Mouse (Mus musculus): ENCODE results near the gene Trnt1.
A peak's percentile ranks its signal among the peaks of the same experiment; 100 is the strongest.

Trnt1 gene

DNA sequence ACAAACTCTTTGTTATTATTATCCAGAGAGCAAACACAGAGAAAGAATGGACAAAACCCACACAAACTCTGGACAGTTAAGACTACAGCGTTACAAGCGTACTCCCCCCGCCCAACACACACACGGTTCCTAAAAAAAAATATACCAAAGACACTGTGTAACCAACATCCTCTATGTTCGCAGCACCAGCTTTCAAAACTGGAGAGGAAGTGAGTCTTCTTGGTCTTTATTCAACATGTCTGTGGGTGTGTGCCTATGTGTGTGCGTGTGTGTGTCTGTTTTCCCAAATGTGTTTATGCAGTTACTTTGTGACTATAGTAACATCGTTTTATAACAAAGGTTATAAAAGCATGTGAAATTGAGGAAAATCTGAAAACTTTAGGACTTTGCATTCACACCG is 22.5 kb downstream of the Trnt1 start:
- DNase-seq: no peak

DNA sequence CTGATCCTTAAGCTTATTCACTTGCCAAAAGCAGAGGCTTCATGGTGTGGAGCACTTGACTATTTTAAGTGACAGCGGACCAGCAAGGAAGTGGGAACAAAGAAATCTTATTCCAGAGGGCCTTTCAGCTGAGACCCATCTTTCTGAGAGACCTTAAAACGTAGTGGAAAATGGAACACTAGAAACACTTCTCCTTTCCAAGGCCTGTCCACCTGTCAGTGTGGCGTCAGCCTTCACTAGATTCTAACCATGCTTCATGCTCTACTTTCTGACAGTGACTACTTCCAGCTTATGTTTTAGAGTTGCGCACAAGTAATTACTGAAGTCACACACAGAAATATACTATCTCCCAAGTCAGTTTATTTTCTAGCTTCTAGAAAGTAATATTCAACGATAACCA is 23.6 kb downstream of the Trnt1 start:
- no peak for DNase-seq

DNA sequence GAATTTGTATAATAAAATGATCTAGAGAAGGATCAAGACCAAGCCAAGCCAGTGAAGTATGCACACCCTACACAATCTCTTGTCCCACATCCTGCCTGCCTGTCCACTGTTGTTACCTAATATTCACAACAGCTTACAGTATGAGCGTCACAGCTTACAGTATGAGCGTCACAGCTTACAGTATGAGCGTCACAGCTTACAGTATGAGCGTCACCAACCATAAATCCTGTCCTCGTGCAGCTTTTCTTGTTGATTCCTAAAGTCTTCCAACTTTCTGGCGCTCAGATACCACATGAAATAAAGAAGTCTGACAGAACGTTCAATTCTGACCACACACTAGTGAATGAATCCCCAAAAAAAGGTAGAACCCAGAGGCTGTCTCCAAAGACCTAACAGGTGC is 24.2 kb downstream of the Trnt1 start:
- no peak for DNase-seq

DNA sequence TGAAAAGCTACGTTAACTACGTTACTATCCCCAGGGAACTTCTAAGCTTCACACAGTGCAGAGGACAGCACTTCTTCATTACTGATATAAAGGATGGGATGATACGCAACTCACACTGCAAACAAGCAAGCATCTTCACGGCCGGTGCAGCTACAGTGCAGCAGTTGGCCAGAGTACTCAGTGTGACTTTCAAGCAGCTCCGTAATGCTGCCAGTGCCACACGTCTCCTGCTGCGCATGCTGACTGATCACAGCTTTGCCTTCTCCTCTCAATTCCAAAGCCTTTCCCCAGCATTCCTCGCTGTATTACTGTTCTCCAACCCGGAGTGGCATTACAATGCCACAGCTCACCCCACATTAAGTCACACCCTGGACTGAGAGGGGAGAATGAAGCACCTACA is 24.7 kb downstream of the Trnt1 start:
- no peak for DNase-seq

DNA sequence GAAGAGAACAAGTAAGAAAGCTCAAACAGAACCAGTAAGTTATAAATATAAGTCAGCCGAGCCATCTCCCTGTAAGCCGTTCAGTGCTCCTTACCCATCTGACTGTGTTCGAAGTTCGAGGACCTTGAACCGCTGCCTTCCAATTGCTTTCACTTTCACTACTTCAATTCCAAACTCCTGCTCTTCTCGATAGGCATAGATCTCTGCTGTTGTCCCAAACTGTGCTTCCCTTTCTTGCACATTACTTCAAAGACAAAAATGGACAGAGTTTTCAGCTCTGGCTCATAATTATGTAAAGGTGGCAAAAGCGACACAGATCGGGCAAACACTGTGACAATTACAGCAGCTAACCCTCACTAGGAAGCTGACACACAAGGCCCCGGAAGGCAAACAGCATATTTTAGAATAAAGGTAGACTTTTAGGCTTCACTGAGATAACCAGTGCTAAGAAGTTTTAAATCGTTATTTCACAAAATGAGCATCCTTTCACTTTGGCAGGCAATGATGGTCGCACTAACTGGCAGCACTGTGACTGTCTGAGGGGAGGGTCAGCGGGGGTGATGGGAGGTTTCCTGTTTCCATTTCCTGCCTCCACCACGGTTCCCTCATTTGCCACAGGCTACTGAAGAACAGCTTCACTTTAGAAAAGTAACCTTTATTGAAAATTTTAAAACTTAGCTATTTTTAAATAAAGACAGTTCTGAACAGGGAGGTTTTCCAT is 25.3 kb downstream of the Trnt1 start:
- DNase-seq: no peak

DNA sequence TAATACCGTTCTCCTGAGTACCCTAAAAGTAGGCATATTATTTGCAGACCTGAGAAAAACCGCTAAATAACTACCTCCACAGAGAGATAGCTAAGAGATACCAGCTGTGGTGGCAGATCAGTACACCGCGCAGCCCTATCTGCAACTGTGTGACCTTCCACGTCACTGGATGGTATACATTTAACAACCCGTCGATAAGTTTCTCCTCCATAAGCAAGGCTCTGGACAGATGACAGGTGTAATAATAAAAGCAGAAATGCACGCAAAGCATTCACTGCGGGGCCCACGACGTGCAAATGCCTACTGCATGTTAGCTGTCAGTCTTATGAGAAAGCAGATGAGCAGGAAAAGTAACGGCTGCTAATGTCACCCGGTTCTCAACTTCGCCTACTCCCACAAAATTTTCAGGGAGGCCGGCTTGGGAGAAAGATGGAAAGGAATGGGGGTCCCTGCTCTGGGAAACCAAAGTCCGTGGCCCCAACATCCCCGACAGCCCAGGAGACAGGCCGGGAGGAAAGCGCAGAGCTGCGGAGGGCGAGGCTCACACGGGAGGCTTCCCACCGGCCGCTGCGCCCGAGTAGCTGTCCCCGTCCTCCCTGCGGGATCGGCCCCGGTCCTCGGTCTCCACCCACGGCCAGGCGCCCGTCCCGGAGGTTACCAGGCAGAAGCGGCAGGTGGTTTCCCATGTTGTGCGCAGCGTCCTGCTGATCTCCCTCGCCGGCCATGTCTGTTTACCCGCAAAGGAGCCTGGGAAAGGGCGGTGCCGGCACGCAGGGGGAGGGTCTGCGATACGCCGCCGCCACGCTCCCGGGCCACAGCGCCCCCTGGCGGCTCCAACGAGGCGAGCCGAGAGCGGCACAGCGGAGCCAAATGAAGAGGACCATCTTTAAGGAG is 30.7 kb downstream of the Trnt1 start, which contains the start of gene Crbn:
Gene Crbn, minus strand, starts transcription at position 745 of the 894 bp plus-strand sequence.
- DNase-seq: peak; percentile 93

DNA sequence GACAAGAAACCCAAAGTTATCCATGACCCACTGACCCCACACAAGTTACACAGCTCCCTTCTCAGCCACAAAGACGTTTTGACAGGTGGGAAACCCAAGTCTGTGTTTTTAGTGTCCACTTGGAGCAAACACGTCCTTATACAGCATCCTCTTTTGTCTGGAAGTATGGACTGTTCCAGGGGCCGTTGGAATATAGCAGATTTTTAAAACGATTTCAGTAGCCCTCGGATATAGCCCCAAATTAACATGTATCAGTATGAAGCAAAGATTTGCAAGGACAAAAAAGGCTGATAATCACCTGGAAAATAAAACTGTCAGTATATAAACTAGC is 31.3 kb downstream of the Trnt1 start:
- DNase-seq: no peak

DNA sequence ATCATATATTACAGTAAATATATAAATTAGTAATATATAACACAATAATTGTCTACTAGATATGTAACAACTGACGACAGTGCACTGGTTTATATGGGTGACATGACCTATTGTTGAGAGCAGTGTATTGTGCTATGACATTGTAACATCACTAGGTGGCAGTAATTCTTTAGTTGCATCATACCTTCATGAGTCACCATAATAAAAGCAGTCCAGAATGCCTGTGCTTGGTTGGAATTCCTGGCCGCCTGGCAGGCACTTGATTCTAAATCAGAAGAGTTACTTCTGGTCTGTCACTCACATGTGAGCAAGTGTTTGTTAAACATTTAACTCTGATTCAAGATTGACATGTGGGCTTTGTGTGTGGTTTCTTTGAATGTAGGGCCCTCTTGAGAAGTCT is 36.0 kb downstream of the Trnt1 start:
- DNase-seq: peak; percentile 47

DNA sequence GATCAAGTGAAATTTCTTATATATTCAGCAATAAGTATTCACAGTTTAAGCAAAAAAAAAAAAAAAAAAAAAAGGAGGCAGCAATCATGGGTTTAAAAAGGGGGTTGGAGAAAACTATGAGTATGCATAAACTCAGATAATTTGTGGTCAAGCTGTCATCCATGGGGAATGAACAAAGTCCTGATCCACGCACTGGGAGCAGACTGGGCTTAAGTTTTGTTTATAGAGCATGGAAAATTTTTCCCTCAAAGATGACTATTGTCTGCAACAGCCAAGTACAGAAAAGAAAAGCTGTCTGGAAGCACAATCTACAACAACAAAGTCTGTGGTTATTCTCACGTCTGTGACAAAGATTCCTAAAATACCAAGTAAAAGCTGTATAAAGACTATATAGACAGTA is 40.2 kb downstream of the Trnt1 start:
- no peak for DNase-seq

DNA sequence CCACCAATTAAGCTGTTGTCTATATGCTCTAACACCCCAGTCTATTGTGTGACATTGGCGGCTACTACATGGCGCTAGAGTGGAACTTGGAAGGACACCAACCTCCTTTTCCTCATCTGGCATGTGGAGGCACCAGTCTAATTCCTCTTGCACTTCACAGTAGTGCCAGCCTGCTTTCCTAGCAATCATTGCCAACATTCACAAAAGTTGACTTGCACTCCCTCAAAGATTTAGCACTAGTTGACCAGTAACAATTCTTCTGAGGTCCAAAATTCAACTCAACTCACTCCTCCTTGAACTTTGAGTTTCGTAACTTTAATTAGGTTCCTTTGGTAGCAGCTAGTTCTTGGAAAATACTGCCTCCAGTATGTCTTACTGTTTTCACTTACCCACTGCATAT is 41.8 kb downstream of the Trnt1 start:
- DNase-seq: no peak

DNA sequence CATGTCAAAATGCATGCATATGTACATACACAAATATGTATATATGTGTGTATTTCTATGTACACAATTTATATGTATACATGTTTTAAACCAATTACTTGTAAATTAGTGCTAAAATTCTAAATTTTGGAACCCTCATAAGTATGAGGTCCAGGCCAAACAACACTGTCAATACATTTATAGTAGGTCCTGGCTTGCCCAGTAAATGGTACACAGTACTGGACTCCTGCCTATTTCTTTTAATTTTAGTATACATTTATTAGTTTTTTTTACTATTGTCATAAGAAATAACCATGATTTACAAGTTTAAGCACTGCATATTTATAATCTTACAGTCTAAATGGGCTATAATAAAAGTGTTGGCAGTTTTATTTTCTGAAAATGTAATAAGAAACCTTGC is 50.3 kb downstream of the Trnt1 start:
- no peak for DNase-seq

DNA sequence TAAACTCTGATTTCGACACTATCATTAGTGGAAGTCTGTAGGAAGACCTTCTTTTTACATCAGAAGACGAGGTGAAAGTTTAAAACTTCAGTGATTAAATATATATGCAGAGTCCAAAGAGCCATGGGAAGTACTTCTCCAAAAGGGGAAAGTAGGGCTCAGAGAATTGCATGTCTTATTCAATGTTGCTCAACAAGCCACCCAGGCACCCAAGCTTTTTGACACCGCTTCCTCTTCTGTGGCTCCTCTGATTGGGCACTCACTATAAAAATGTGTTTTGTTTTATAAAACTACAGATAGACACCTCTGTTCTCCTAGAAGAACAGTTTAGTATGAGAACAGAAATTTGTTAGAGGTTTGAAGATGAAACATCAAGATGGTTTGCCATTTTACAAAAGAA is 51.0 kb downstream of the Trnt1 start:
- DNase-seq: no peak

DNA sequence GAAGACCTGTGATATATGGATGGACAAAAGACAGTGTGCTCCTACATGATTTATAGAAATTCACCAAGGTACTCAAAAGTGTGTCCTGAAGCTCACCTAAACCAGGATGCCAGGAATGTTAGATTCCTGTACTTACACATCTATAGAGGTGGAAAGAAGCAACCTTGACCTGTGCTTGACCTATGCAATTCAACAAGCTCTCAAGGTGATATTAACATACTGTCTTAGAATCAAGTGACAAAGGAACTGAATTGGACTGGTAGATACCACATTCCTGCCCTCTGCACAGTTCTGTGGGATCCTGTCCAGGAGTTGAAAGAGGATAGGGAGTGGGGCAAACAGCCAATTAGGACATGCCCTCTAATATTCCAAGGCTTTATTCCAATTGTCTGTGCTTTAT is 51.6 kb downstream of the Trnt1 start:
- no peak for DNase-seq

DNA sequence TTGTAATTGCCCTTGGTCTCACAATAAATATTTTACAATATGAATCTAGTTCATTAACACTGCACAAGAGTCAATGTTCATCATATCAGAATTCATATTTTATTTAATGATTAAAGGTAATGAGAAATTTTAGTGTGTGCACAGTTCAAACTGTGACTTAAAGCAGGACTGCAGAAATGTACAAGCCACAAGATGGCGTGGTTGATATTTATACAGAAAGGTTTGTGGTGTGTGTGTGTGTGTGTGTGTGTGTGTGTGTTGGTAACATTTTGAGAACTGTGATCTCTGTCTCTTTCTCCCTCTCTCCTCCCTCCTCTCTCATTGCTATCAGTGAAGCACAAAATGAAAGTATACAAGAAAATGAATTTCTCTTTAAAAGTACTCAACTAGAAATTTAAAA is 53.4 kb downstream of the Trnt1 start:
- peak; percentile 69 for DNase-seq

Data from embryo, embryonic 11 days (tissue).